Mouse (Mus musculus) embryonic fibroblast, embryonic 13.5 days (primary cell): ENCODE results near the gene Prnd.

ENCODE experiments used
- CTCF ChIP-seq: IDR thresholded peaks from 2 replicates; pipeline ENCODE4 v1.5.1; 2011; ENCODE audit warnings: mild to moderate bottlenecking, control low read depth, low read length, moderate library complexity, borderline replicate concordance; ENCODE audit not compliant: insufficient read depth
- POLR2A ChIP-seq: IDR thresholded peaks from 2 replicates; pipeline ENCODE4 v1.6.1; 2011; ENCODE audit warnings: low read depth, mild to moderate bottlenecking, control low read depth, low read length, moderate library complexity

- TF ChIP-seq CTCF (no peak), POLR2A (no peak)
Observed at GRCm38 (mm10) chr2:131934243-131934642, 16.4 kb upstream of the Prnd start.
